Mouse (Mus musculus) heart, adult 2 months (tissue): ENCODE measurements around the gene Aldh1b1. TPM values are rescaled to one million over a fixed set of nuclear protein-coding genes. Genes with fewer than 3 reads are reported as not detected.

Experiments
- DNase-seq, 2 experiments: peaks; one replicate each; pipeline ENCODE4 v3.0.0; 2021
- H3K27ac ChIP-seq: fragments of 200-600 bp; 2 replicates; pipeline ENCODE4 v1.8.1; 2022
- H3K27me3 ChIP-seq: fragments of 200-500 bp; 2 replicates; pipeline ENCODE4 v1.6.1; 2012; ENCODE audit warnings: mild to moderate bottlenecking, low read length, inconsistent platforms, mixed read lengths; ENCODE audit not compliant: control insufficient read depth, insufficient read depth
- H3K36me3 ChIP-seq: fragments of 200-500 bp; 2 replicates; pipeline ENCODE4 v1.6.1; 2012; ENCODE audit warnings: low read length, inconsistent platforms; ENCODE audit not compliant: control insufficient read depth, insufficient read depth
- H3K4me1 ChIP-seq: fragments of 200-500 bp; 2 replicates; pipeline ENCODE4 v1.6.1; 2011; ENCODE audit warnings: low read length; ENCODE audit not compliant: control insufficient read depth, insufficient read depth
- H3K4me3 ChIP-seq: fragments of 200-600 bp; 2 replicates; pipeline ENCODE4 v1.8.1; 2022
- H3K79me2 ChIP-seq: fragments of 200-500 bp; replicated peaks from 2 replicates; pipeline ENCODE4 v1.6.1; 2012; ENCODE audit warnings: mild to moderate bottlenecking, inconsistent platforms, low read length, moderate library complexity, mixed read lengths; ENCODE audit not compliant: control insufficient read depth, insufficient read depth
- H3K9ac ChIP-seq: fragments of 200-500 bp; 2 replicates; pipeline ENCODE4 v1.6.1; 2012; ENCODE audit warnings: low read depth, mild to moderate bottlenecking, control low read depth, inconsistent platforms, low read length, mixed read lengths
- CTCF ChIP-seq: fragments of 200-600 bp; IDR thresholded peaks from 2 replicates; pipeline ENCODE4 v1.8.1; 2022; ENCODE audit warnings: antibody characterized with exemption, mild to moderate bottlenecking, moderate library complexity
- EP300 ChIP-seq: fragments of 200-500 bp; IDR thresholded peaks from 2 replicates; pipeline ENCODE4 v1.6.1; 2011; ENCODE audit warnings: low read depth, low read length, control low read depth; ENCODE audit not compliant: insufficient read depth
- POLR2A ChIP-seq: fragments of 200-500 bp; IDR thresholded peaks from 2 replicates; pipeline ENCODE4 v1.6.1; 2011; ENCODE audit warnings: mild to moderate bottlenecking, low read depth, low read length, control low read depth; ENCODE audit not compliant: insufficient read depth
- WGBS: fragments of 180-500 bp; shearing (Covaris S2); methylation state at CpG from one replicate; pipeline ENCODE4 v1.1.7; 2018; 5-methylcytosine and 5-hydroxymethylcytosine counted together
- intact Hi-C: fragments of 180-260 bp; cut with DNase I; formaldehyde crosslinking; loops from one replicate; pipeline ENCODE4 v1.15.1; 2025
- polyA plus RNA-seq: library from polyadenylated mRNA; depleted of rRNA; stranded (reverse); fragments of >200 nt; gene quantifications from 2 replicates; pipeline ENCODE4 v1.2.3, GENCODE M21; 2012
- total RNA-seq, 2 experiments: library from RNA; stranded (reverse); gene quantifications; 2 replicates each; pipeline ENCODE4 v1.2.3; 2021

Gene Aldh1b1
- total and polyA plus RNA-seq, 3 experiments = 12.3 to 18.9 (median 12.7) TPM

DNA sequence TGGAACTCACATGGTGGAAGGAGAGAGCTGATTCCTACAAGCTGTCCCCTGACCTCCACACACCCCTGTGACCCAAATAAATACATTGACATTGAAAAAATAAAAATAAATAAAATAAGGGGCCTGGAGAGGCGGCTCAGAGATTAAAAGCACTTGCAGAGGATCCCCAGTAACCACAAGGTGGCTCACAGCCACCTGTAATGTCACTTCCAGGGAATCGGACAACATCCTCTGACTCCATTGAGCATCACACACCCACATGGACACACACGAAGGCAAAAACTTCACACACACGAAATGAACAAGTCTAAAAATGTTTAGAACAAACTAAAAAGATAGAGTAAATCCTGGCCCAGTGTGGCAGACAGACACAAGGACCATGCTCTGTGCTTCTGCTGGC lies 12.1 kb upstream of the Aldh1b1 start:
- TF ChIP-seq CTCF (no peak), POLR2A (no peak), EP300 (no peak)
- no peaks in the 10 kb centered on the region for H3K27me3 ChIP-seq
- intact Hi-C loops = loop anchor here (5.0 kb wide), 1 partner anchor 66 kb away; no protein-coding TSS in a partner anchor
- 59% methylated on average over 4 of the region's 4 CpGs for WGBS
- no peaks in the 10 kb centered on the region for H3K36me3 ChIP-seq
- H3K27ac ChIP-seq = no peak overlapping the region
- no peak for DNase-seq
- H3K4me1 ChIP-seq = peaks cover 3% of the 10 kb centered on the region
- no peak overlapping the region for H3K9ac ChIP-seq
- no peaks in the 10 kb centered on the region for H3K79me2 ChIP-seq
- H3K4me3 ChIP-seq = no peak overlapping the region

DNA sequence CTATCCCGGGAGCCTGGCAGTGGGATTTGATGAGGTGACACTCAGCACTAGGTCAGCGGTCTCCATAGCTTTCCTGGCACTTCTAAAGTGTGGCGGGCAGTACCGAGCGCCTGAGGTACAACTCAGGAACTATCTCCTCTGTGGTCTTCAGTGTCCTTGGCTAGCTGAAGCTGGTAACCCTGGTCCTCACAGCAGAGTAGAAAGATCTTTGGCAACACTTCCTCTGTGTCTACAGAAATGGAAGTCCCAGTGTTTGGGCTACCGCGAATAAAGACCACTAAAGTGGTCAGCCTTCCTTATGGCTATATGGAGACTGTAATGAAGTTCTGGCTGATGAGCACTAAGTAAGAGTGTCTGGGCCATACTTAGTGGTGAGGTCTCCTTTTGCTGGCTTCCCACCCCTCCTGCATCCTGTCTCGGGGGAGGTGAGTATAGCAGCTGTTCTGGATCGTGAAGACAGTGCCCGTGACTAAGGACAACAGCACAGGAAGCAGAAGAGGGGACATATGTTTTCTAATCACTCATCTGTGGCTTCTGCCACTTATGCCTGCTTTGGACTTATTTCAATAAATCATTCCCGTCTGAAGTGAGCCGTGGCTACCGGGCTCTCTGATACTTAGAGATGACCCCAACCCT lies 10.3 kb upstream of the Aldh1b1 start:
- DNase-seq = no peak
- Histone ChIP-seq H3K27me3 (no peaks in the 10 kb centered on the region), H3K4me3 (no peak overlapping the region), H3K9ac (no peak overlapping the region), H3K36me3 (no peaks in the 10 kb centered on the region), H3K4me1 (peaks cover 3% of the 10 kb centered on the region), H3K79me2 (no peaks in the 10 kb centered on the region), H3K27ac (no peak overlapping the region)
- no peak for TF ChIP-seq EP300
- TF ChIP-seq POLR2A = no peak
- no peak for TF ChIP-seq CTCF
- intact Hi-C loops = loop anchor here (5.0 kb wide), 1 partner anchor 64 kb away; no protein-coding TSS in a partner anchor
- WGBS = 58% methylated on average over 13 of the region's 13 CpGs

DNA sequence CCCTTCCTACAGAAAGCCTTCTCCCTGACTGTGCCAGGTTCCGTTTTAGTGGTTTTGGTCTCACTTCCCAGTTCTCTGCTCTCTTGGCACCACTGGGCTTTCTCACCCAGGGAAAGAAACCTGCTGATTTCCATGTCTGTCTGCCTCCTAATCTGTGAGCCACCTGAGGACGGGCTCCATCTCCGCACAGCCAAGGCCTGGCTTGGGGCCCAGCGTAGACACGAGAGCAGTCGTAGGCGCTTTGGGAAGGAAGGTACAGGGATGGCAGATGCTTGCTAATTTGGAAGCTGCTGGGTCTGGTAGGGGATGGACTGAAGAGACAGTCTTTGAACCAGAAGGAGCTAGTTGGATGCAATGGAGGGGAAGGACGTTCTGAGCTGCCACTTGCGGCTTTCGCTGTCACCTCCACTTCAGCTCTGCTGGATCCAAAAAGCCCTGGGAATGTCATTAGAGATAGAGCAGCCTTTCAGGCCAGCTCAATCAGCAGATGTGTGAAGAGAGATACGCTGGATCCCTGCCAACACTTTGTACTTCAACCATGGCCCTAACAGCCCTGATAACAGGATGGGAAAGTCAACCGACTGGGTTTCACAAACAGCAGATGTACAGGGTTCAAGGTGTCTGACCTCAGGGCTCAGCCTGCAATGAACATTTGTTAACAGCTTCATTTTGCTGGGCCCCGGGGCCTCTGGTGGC lies 9.4 kb upstream of the Aldh1b1 start:
- H3K4me1 ChIP-seq = peaks cover 3% of the 10 kb centered on the region
- no peak for TF ChIP-seq EP300
- TF ChIP-seq CTCF = no peak
- TF ChIP-seq POLR2A = no peak
- no peak overlapping the region for H3K9ac ChIP-seq
- H3K27me3 ChIP-seq = no peaks in the 10 kb centered on the region
- WGBS = 12% methylated on average over 13 of the region's 13 CpGs
- H3K36me3 ChIP-seq = no peaks in the 10 kb centered on the region
- no peaks in the 10 kb centered on the region for H3K79me2 ChIP-seq
- peak; percentile 34 to 37 for DNase-seq
- intact Hi-C loops = loop anchor here (5.0 kb wide), 1 partner anchor 63 kb away; no protein-coding TSS in a partner anchor
- H3K4me3 ChIP-seq = no peak overlapping the region
- H3K27ac ChIP-seq = no peak overlapping the region

DNA sequence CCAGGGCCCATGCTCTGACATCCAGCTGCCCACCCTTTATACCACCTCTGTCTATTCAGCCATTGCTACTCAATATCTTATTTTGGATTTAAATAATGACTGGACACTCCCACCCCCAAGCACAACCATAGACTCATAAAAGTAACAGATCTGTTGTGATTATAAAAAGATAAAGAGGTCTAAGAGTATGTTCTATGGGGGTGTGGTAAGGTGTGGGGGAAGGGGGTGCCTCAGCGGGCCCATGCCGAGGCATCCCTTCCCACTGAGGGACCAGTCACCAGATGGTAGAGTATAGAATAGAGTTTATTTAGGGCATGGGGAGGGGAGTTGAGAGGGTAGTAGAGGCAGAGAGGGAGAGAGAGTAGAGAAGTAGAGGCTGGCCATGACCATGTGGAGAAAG lies 8.8 kb upstream of the Aldh1b1 start:
- H3K79me2 ChIP-seq = no peaks in the 10 kb centered on the region
- no peak overlapping the region for H3K9ac ChIP-seq
- H3K4me1 ChIP-seq = peaks cover 3% of the 10 kb centered on the region
- no peaks in the 10 kb centered on the region for H3K36me3 ChIP-seq
- no peak overlapping the region for H3K27ac ChIP-seq
- no peak overlapping the region for H3K4me3 ChIP-seq
- no peaks in the 10 kb centered on the region for H3K27me3 ChIP-seq
- intact Hi-C loops = no loop called here
- TF ChIP-seq CTCF = no peak
- no peak for TF ChIP-seq EP300
- no peak for TF ChIP-seq POLR2A
- DNase-seq = no peak
- 64% methylated on average over 2 of the region's 2 CpGs for WGBS

DNA sequence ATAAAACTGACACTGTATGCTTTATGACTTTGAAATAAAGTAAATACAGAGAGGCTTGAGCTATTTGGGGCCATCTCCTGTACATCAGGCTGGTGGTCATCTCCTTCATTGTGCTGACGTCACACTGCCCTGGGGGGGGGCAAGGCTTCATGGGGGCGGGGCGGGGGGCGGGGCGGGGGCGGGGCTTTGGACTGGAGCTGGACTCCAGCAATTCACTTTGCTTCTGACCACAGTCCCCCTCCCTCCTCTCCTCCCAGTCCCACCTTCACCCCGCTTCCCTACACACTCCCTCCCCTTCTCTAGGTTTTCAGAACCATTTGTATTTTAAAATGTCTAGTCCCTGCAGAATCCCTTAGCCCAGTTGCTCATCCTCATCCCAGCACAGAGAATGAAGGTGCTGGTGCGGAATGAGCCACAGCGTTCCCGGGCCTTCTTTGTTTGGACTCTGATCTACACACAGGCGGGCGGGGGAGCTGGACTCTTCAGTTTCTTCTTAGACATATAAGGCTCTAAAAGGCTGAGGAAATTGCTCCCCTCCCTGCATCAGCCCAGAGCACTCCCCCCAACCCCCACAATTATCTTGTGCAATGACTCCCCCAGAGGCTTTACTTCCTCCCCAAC lies 3.5 kb upstream of the Aldh1b1 start:
- Histone ChIP-seq H3K9ac (no peak overlapping the region), H3K27ac (no peak overlapping the region), H3K36me3 (no peaks in the 10 kb centered on the region), H3K79me2 (no peaks in the 10 kb centered on the region), H3K27me3 (no peaks in the 10 kb centered on the region), H3K4me3 (no peak overlapping the region), H3K4me1 (no peaks in the 10 kb centered on the region)
- DNase-seq = peak in 1 of 2 experiments; percentile 8
- WGBS = 8% methylated on average over 12 of the region's 12 CpGs
- TF ChIP-seq CTCF (no peak), POLR2A (no peak), EP300 (no peak)
- intact Hi-C loops = no loop called here

DNA sequence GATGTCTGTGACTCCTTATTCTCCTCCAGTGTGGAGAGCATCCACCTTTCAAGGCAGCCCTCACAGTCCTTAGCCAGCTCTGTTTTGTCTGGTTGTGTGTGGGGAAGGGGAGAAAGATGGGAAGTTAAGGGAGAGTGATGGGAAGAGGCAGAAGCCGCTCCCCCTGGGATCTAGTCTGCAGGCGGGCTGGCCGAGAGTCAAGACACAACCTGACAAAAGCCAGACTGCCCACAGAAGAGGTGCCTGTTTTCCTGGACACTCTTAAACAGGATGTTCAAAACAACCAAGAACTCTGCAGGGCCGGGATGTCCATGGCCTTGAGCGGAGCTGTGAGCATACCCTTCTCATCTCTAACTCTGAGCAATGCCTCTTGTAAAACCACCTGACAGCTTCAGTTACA lies 2.1 kb upstream of the Aldh1b1 start:
- TF ChIP-seq CTCF (no peak), POLR2A (no peak), EP300 (no peak)
- intact Hi-C loops = no loop called here
- no peak overlapping the region for H3K27ac ChIP-seq

More for the DNA sequence above, 2.1 kb upstream of the Aldh1b1 start:
- 45% methylated on average over 5 of the region's 5 CpGs for WGBS
- no peak for DNase-seq
- no peaks in the 10 kb centered on the region for H3K4me1 ChIP-seq
- H3K27me3 ChIP-seq = no peaks in the 10 kb centered on the region
- H3K4me3 ChIP-seq = no peak overlapping the region
- H3K9ac ChIP-seq = no peak overlapping the region
- H3K79me2 ChIP-seq = no peaks in the 10 kb centered on the region
- no peaks in the 10 kb centered on the region for H3K36me3 ChIP-seq
